Mouse (Mus musculus): ENCODE measurements around the gene Foxo4. TPM values are rescaled to one million over a fixed set of nuclear protein-coding genes. Genes with fewer than 3 reads are reported as not detected.

Foxo4 gene
- polyA plus RNA-seq (2016; fragmentation: Nextera tagmentation; extraction: Ambion mirVana) = 1.2 and 1.4 TPM in 2 replicates

DNA sequence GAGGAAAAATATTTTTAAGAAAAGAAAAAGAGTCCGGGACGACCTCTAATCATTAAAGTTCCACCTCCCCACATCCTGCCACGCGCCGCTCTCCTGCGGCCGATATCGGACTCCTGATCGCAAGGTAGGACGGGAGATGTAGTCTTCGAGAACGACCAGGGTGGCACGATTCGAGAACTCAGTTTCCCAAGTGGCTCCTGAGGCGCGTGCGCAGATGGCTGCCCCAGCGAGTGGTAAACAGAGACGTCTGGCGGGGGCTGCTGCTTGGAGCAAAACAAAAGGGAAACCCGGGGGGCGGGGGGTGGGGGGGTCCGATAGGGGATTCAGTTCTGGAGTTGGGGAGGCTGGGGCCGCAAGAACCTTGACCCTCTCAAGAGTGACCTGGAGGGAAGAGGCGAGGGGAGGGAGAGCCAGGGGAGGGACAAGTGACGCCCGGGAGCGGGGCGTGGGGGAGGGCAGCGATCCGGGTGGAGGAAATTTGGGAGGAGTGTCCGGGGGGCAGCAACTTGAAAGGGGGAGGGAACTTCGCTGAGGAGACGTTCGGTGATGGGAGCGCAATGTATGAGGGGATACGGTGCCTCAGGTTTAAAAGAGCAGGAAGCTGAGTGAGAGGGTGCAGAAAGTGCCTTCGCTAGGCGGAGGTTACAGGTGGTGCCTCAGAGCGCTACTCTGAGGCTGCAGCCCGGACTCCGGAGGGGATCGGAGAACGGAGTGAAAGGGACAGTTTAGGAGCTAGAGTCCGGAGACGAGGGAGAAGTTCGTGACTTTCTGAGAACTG is at the start of gene Foxo4:
Gene Foxo4, plus strand, starts transcription at position 577 of the 778 bp plus-strand sequence.
- 8% methylated on average over 47 of the region's 47 CpGs for WGBS (ENCODE audit: insufficient replicate concordance)

DNA sequence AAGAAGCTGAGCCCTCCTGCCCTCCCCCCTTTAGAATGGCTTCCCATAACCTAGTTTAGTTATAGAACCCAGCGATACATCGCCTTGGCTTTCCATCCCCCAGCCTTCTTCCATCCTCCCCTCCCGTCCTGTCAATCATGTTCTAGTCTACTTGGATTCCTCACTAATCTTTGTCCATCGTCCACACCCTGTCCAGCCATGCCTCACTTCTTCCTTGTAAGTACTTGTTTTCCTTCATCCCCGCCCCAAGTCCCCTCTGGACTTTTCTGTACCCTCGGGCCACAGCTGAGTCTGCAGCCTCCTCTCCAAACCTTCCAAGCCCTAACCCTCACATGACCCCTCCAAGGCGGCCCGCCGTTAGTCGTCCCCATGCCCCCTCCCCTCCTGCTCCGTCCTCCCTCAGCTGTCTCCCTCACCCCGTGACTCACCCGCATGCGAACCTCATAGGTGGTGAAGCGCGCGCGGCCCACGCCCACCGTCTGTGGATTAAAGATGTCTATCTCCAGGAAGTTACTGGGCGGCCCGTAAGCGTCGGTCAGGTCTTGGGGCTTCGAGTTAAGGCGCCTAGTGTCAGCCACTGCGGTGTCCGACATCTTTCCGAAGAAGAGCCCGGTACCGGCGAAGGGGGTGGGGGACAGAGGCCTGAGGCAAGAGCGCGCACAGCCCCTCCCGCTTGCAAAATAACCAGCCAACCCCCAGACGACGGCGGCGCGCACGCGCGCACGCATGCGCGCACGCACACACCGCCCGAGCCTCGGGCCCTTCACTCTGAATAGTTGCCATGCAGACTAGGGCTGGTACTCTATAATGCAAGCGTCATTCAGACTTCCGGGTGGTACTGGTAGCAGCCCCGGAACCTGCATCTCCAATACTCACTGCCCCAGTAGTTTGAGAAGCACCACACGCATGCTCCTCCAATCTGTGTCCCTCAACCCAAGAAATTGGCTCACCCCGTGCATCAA is 32.2 kb upstream of the Foxo4 start, which contains the start of gene Snx12:
Gene Snx12, minus strand, starts transcription at position 730 of the 962 bp plus-strand sequence.
- WGBS (ENCODE audit: insufficient replicate concordance) = 7% methylated on average over 55 of the region's 55 CpGs
- Histone ChIP-seq H3K9me3 (replicated peaks) (no peaks in the 10 kb centered on the region), H3K4me1 (no peaks in the 10 kb centered on the region; the same call in 1 of the 2 replicates), H3K27me3 (replicated peaks) (peaks cover 18% of the 10 kb centered on the region), H3K27ac (peak within 1 kb of the TSS; percentile 45), H3K4me3 (peak within 1 kb of the TSS; percentile 69), H3K9ac (peak within 1 kb of the TSS; percentile 69), H3K36me3 (no peaks in the 10 kb centered on the region), H3K4me2 (peak within 1 kb of the TSS; percentile 70)
- peak; percentile 94 for ATAC-seq

More for the DNA sequence above, at the start of gene Foxo4:
- ATAC-seq = peak; percentile 93
- Histone ChIP-seq H3K27me3 (replicated peaks) (peaks cover 13% of the 10 kb centered on the region; the same call in 1 of the 2 replicates), H3K4me1 (peaks cover 18% of the 10 kb centered on the region; the same call in 1 of the 2 replicates), H3K27ac (peak within 1 kb of the TSS; percentile 84), H3K36me3 (peaks cover 15% of the 10 kb centered on the region), H3K9ac (peak within 1 kb of the TSS; percentile 81), H3K4me2 (peak within 1 kb of the TSS; percentile 78), H3K9me3 (replicated peaks) (no peaks in the 10 kb centered on the region; the same call in 1 of the 2 replicates), H3K4me3 (peak within 1 kb of the TSS; percentile 68)

DNA sequence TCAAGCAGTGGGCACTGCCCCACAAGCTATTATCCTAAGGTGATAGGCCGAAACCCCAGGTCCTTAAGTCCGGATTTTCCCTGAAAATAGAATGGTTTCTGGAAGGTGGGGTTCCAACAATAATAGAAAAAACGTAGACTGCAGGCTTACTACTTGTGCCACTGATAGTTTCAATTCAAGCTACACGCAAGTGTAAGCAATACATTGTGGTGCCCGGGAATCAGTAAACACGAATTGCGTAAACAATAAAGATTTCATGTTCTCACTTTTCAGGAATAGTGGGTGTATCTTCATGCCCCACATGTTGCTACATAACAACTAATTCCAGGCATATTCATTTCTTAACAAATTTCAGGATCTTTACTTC is 31.5 kb upstream of the Foxo4 start:
- ATAC-seq = no peak
- WGBS (ENCODE audit: insufficient replicate concordance) = 27% methylated on average over 7 of the region's 7 CpGs
- peak overlapping the region; percentile 69 for H3K4me3 ChIP-seq

GRCm38 (mm10) chrX:101245011-101245410 is 9.3 kb upstream of the Foxo4 start:
- Histone ChIP-seq H3K4me1 (no peaks in the 10 kb centered on the region), H3K36me3 (no peaks in the 10 kb centered on the region)

More for the DNA sequence above, 31.5 kb upstream of the Foxo4 start:
- Histone ChIP-seq H3K36me3 (no peaks in the 10 kb centered on the region), H3K4me1 (no peaks in the 10 kb centered on the region; the same call in 1 of the 2 replicates), H3K4me2 (peak overlapping the region; percentile 70), H3K27ac (no peak overlapping the region), H3K9me3 (replicated peaks) (no peaks in the 10 kb centered on the region), H3K9ac (no peak overlapping the region; the same call in 1 of the 2 replicates), H3K27me3 (replicated peaks) (peaks cover 20% of the 10 kb centered on the region)

DNA sequence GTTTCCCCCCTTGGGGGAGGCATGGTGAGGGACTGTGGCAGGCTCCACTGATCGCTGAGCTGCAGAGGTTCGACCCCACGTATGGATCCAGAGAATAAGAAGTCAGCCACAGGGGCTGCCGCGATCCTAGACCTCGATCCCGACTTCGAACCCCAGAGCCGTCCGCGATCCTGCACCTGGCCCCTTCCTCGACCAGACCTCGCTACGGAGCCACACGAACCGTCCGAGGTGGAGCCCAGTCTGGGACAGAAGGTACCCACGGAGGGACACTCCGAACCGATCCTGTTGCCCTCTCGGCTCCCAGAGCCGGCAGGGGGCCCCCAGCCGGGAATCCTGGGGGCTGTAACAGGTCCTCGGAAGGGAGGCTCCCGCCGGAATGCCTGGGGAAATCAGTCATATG is 412 bp downstream of the Foxo4 start:
- peak overlapping the region; percentile 78 for H3K4me2 ChIP-seq
- 5% methylated on average over 26 of the region's 26 CpGs for WGBS (ENCODE audit: insufficient replicate concordance)
- H3K4me3 ChIP-seq = peak overlapping the region; percentile 68
- H3K36me3 ChIP-seq = peaks cover 20% of the 10 kb centered on the region
- H3K9ac ChIP-seq = peak overlapping the region; percentile 81
- H3K27ac ChIP-seq = peak overlapping the region; percentile 84
- peaks cover 18% of the 10 kb centered on the region; the same call in 1 of the 2 replicates for H3K4me1 ChIP-seq
- peak; percentile 24 for ATAC-seq
- no peaks in the 10 kb centered on the region; the same call in 1 of the 2 replicates for H3K9me3 ChIP-seq (replicated peaks)
- peaks cover 13% of the 10 kb centered on the region; the same call in 1 of the 2 replicates for H3K27me3 ChIP-seq (replicated peaks)

More at GRCm38 (mm10) chrX:101245011-101245410, 9.3 kb upstream of the Foxo4 start:
- ATAC-seq = no peak
- H3K4me2 ChIP-seq = no peak overlapping the region
- no peak overlapping the region for H3K4me3 ChIP-seq
- H3K9me3 ChIP-seq (replicated peaks) = no peaks in the 10 kb centered on the region
- peaks cover 19% of the 10 kb centered on the region; the same call in 1 of the 2 replicates for H3K27me3 ChIP-seq (replicated peaks)
- H3K9ac ChIP-seq = no peak overlapping the region
- 5% methylated on average over 1 of the region's 1 CpGs for WGBS (ENCODE audit: insufficient replicate concordance)
- no peak overlapping the region for H3K27ac ChIP-seq

DNA sequence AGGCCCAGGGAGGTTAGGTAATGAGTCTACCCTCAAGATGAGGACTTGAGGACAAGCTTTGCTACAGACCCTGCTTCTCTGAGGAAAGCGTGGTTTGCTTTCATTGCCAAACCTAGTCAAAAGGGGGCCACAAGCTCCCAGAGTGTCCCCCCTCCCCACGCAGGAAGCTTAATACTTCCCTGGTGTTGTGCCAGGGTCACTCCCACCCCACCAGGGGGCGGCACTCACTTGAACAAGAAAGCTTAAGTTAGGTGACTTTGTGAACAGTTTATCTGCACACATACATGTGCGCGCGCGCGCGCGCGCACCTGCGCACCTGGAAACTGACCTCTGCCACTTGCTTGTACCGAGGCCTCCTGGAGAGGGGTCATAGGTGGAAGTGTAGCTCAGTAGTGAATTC is 2.3 kb downstream of the Foxo4 start:
- no peak for ATAC-seq
- no peak overlapping the region for H3K4me3 ChIP-seq
- H3K4me2 ChIP-seq = peak overlapping the region; percentile 78; the same call in 1 of the 2 replicates
- peaks cover 20% of the 10 kb centered on the region for H3K36me3 ChIP-seq
- 75% methylated on average over 13 of the region's 13 CpGs for WGBS (ENCODE audit: insufficient replicate concordance)
- no peaks in the 10 kb centered on the region; the same call in 1 of the 2 replicates for H3K9me3 ChIP-seq (replicated peaks)
- H3K4me1 ChIP-seq = peaks cover 30% of the 10 kb centered on the region
- no peak overlapping the region for H3K9ac ChIP-seq
- no peak overlapping the region for H3K27ac ChIP-seq
- peaks cover 13% of the 10 kb centered on the region; the same call in 1 of the 2 replicates for H3K27me3 ChIP-seq (replicated peaks)

DNA sequence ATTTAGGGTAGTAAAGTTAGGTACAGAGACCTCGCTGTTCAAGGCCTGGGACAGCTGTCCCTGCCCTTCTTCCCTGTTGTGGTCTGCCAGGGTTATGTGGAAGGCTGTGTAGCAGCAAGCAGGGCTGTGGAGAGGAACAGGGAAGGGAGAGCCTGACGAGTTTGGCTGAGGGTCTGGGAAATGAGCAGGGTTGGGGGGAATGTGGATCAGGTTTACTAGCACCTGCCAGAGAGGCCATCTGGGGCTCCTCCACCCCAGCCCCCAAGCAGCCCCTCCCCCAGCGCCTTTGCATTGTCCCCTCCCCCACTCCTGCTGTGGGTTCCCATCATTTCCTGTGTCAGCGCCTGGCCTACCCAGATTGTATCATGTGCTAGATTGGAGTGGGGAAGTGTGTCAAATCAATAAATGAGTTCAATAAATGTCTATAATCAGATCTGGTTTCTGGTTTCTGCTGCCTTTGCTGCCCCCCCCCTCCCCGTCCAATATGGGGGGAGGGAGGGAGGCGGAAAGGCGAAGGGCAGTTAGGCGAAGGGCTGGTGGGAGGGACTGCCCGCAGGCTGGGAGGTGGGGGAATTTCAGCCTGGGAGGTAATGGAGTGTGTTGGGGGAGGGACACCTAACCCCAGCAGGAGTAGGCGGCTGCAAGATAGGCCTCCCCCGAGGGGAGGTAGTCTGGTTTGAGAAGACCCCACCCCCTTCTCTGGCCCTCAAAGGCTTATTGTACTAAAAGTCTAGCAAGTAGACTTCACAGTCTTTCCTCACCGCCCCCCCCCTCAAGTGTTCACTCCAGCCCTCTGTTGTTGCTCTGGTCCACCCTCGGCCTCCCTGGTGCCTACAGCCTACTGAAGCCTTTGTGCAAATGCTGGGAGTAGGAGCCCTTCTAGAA is 6.4 kb downstream of the Foxo4 start:
- H3K36me3 ChIP-seq = peaks cover 20% of the 10 kb centered on the region
- peaks cover 37% of the 10 kb centered on the region for H3K4me1 ChIP-seq
- no peaks in the 10 kb centered on the region for H3K9me3 ChIP-seq (replicated peaks)
- peak; percentile 57 for ATAC-seq
- WGBS (ENCODE audit: insufficient replicate concordance) = 21% methylated on average over 11 of the region's 13 CpGs
- H3K4me3 ChIP-seq = no peak overlapping the region
- H3K27me3 ChIP-seq (replicated peaks) = peaks cover 9% of the 10 kb centered on the region; the same call in 1 of the 2 replicates
- 0 out of 2 replicates have a peak overlapping the region, but pooled peaks have one; percentile 30 for H3K27ac ChIP-seq
- peak overlapping the region; percentile 28 for H3K4me2 ChIP-seq
- no peak overlapping the region for H3K9ac ChIP-seq

DNA sequence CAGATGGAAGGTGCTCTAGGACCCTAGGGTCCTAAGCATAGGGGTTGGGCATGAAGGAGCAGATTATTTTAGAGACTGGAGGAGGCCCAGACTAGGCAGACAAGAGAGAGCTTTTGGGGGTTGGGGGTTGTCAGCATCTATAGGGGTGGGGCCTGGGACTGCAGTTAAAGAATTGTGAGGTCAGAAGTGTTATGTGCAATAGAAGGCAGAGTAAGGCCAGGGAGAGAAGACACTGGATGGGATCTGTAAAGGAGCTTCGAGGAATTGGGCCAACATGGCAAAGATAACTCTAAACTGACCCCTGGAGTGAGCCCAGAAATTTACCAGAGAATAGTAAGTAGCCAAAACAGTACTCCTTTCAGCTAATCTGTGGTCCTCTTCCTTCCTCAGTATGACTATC is 9.6 kb downstream of the Foxo4 start, which contains the start of gene Gm614:
Gene Gm614, minus strand, starts transcription at position 101 of the 400 bp plus-strand sequence.
- Histone ChIP-seq H3K4me3 (no peak within 1 kb of the TSS), H3K4me2 (no peak within 1 kb of the TSS), H3K9me3 (replicated peaks) (no peaks in the 10 kb centered on the region), H3K36me3 (peaks cover 7% of the 10 kb centered on the region), H3K27ac (no peak within 1 kb of the TSS), H3K27me3 (replicated peaks) (peaks cover 19% of the 10 kb centered on the region), H3K9ac (no peak within 1 kb of the TSS), H3K4me1 (peaks cover 43% of the 10 kb centered on the region)
- ATAC-seq = no peak
- 100% methylated on average over 1 of the region's 1 CpGs for WGBS (ENCODE audit: insufficient replicate concordance)

- H3K27me3 ChIP-seq (replicated peaks) = peaks cover 19% of the 10 kb centered on the region
- H3K4me2 ChIP-seq = no peak overlapping the region
- H3K4me1 ChIP-seq = peaks cover 31% of the 10 kb centered on the region
- no peaks in the 10 kb centered on the region for H3K36me3 ChIP-seq
- ATAC-seq = no peak
- no peak overlapping the region for H3K27ac ChIP-seq
- 82% methylated on average over 6 of the region's 6 CpGs for WGBS (ENCODE audit: insufficient replicate concordance)
- no peak overlapping the region for H3K9ac ChIP-seq
- no peak overlapping the region for H3K4me3 ChIP-seq
- H3K9me3 ChIP-seq (replicated peaks) = no peaks in the 10 kb centered on the region
These were observed 12.3 kb downstream of the Foxo4 start for GRCm38 (mm10) chrX:101266631-101267030.

- no peak within 1 kb of the TSS for H3K27ac ChIP-seq
- peaks cover 25% of the 10 kb centered on the region for H3K27me3 ChIP-seq (replicated peaks)
- ATAC-seq = peak; percentile 51; the same call in 1 of the 2 replicates
- H3K9ac ChIP-seq = no peak within 1 kb of the TSS
- no peaks in the 10 kb centered on the region for H3K36me3 ChIP-seq
- H3K4me1 ChIP-seq = peaks cover 34% of the 10 kb centered on the region
- peak within 1 kb of the TSS; percentile 7; the same call in 1 of the 2 replicates for H3K4me3 ChIP-seq
- WGBS (ENCODE audit: insufficient replicate concordance) = 11% methylated on average over 5 of the region's 5 CpGs
- H3K4me2 ChIP-seq = peak within 1 kb of the TSS; percentile 32
- no peaks in the 10 kb centered on the region for H3K9me3 ChIP-seq (replicated peaks)
These were observed 13.9 kb downstream of the Foxo4 start, which contains the start of gene Il2rg for GRCm38 (mm10) chrX:101268025-101268754. Il2rg (minus strand) TSS chrX:101268255.
